Mouse (Mus musculus): Measurements from ENCODE around the gene Rnase13. TPM values are rescaled to one million over a fixed set of nuclear protein-coding genes. Genes with fewer than 3 reads are reported as not detected.
"Not testable (repeated sequence)": the region's sequence is repeated elsewhere in the genome, so short reads cannot be mapped to it uniquely, and the experiment has no call there.

Rnase13 gene
- total RNA-seq (2017), result not detected in 3 replicates

- ATAC-seq (replicated peaks; ENCODE audit: insufficient number of reproducible peaks, low FRiP score, low TSS enrichment, poor library complexity, severe bottlenecking), result no peak
Measured at GRCm38 (mm10) chr14:51922571-51922865, at the start of gene Rnase13. Gene Rnase13 (minus strand): TSS chr14:51922773.

- no peak for ATAC-seq (replicated peaks; ENCODE audit: insufficient number of reproducible peaks, low FRiP score, low TSS enrichment, poor library complexity, severe bottlenecking)
Measured at GRCm38 (mm10) chr14:51967400-51967799, 44.8 kb upstream of the Rnase13 start.

- ATAC-seq (replicated peaks; ENCODE audit: insufficient number of reproducible peaks, low FRiP score, low TSS enrichment, poor library complexity, severe bottlenecking), result no peak
Measured at GRCm38 (mm10) chr14:51960316-51960715, 37.7 kb upstream of the Rnase13 start.

- ATAC-seq (replicated peaks; ENCODE audit: insufficient number of reproducible peaks, low FRiP score, low TSS enrichment, poor library complexity, severe bottlenecking), result no peak
Measured at GRCm38 (mm10) chr14:51943336-51943735, 20.8 kb upstream of the Rnase13 start.

- 0 out of 2 replicates have a peak, but pooled peaks have one; percentile 43 for ATAC-seq (replicated peaks; ENCODE audit: insufficient number of reproducible peaks, low FRiP score, low TSS enrichment, poor library complexity, severe bottlenecking)
Measured at GRCm38 (mm10) chr14:51942236-51942635, 19.7 kb upstream of the Rnase13 start.

GRCm38 (mm10) chr14:51941577-51941976 lies 19.0 kb upstream of the Rnase13 start:
- no peak for ATAC-seq (replicated peaks; ENCODE audit: insufficient number of reproducible peaks, low FRiP score, low TSS enrichment, poor library complexity, severe bottlenecking)

- ATAC-seq (replicated peaks; ENCODE audit: insufficient number of reproducible peaks, low FRiP score, low TSS enrichment, poor library complexity, severe bottlenecking), result peak; percentile 68; the same call in 1 of the 2 replicates
Measured at GRCm38 (mm10) chr14:51940944-51941560, 18.5 kb upstream of the Rnase13 start.

GRCm38 (mm10) chr14:51939005-51939404 lies 16.4 kb upstream of the Rnase13 start:
- ATAC-seq (replicated peaks; ENCODE audit: insufficient number of reproducible peaks, low FRiP score, low TSS enrichment, poor library complexity, severe bottlenecking), result no peak

GRCm38 (mm10) chr14:51932092-51933020 lies 9.8 kb upstream of the Rnase13 start:
- no peak for ATAC-seq (replicated peaks; ENCODE audit: insufficient number of reproducible peaks, low FRiP score, low TSS enrichment, poor library complexity, severe bottlenecking)

GRCm38 (mm10) chr14:51930824-51931223 lies 8.3 kb upstream of the Rnase13 start:
- ATAC-seq (replicated peaks; ENCODE audit: insufficient number of reproducible peaks, low FRiP score, low TSS enrichment, poor library complexity, severe bottlenecking), result no peak

GRCm38 (mm10) chr14:51929968-51930367 lies 7.4 kb upstream of the Rnase13 start:
- ATAC-seq (replicated peaks; ENCODE audit: insufficient number of reproducible peaks, low FRiP score, low TSS enrichment, poor library complexity, severe bottlenecking), result no peak

GRCm38 (mm10) chr14:51929309-51929943 lies 6.9 kb upstream of the Rnase13 start:
- ATAC-seq (replicated peaks; ENCODE audit: insufficient number of reproducible peaks, low FRiP score, low TSS enrichment, poor library complexity, severe bottlenecking), result no peak

GRCm38 (mm10) chr14:51926930-51927329 lies 4.4 kb upstream of the Rnase13 start:
- not testable (repeated sequence) for ATAC-seq (replicated peaks; ENCODE audit: insufficient number of reproducible peaks, low FRiP score, low TSS enrichment, poor library complexity, severe bottlenecking)

- ATAC-seq (replicated peaks; ENCODE audit: insufficient number of reproducible peaks, low FRiP score, low TSS enrichment, poor library complexity, severe bottlenecking), result no peak
Measured at GRCm38 (mm10) chr14:51923492-51923891, 919 bp upstream of the Rnase13 start.

- no peak for ATAC-seq (replicated peaks; ENCODE audit: insufficient number of reproducible peaks, low FRiP score, low TSS enrichment, poor library complexity, severe bottlenecking)
Measured at GRCm38 (mm10) chr14:51922910-51923309, 337 bp upstream of the Rnase13 start.

GRCm38 (mm10) chr14:51921759-51922570 lies 608 bp downstream of the Rnase13 start:
- ATAC-seq (replicated peaks; ENCODE audit: insufficient number of reproducible peaks, low FRiP score, low TSS enrichment, poor library complexity, severe bottlenecking), result no peak

- ATAC-seq (replicated peaks; ENCODE audit: insufficient number of reproducible peaks, low FRiP score, low TSS enrichment, poor library complexity, severe bottlenecking), result no peak
Measured at GRCm38 (mm10) chr14:51918966-51919365, 3.6 kb downstream of the Rnase13 start.

- no peak for ATAC-seq (replicated peaks; ENCODE audit: insufficient number of reproducible peaks, low FRiP score, low TSS enrichment, poor library complexity, severe bottlenecking)
Measured at GRCm38 (mm10) chr14:51918125-51918524, 4.4 kb downstream of the Rnase13 start, which contains the start of gene Tppp2. Gene Tppp2 (plus strand): TSS chr14:51918425.

GRCm38 (mm10) chr14:51916539-51916938 lies 6.0 kb downstream of the Rnase13 start:
- no peak for ATAC-seq (replicated peaks; ENCODE audit: insufficient number of reproducible peaks, low FRiP score, low TSS enrichment, poor library complexity, severe bottlenecking)

Measured in monocyte, adult 5-6 weeks (primary cell).